Mouse (Mus musculus) CD4-positive, CD25-positive, alpha-beta regulatory T cell, adult 4 months (primary cell): Measurements from ENCODE around the gene Hist2h2bb. TPM values are rescaled to one million over a fixed set of nuclear protein-coding genes. Genes with fewer than 3 reads are reported as not detected.
"Not testable (repeated sequence)": the region's sequence is repeated elsewhere in the genome, so short reads cannot be mapped to it uniquely, and the experiment has no call there.

ENCODE experiments used
- ATAC-seq: one replicate; pipeline ENCODE4 v1.8.0; 2017
- polyA plus RNA-seq, 2 experiments: library from polyadenylated mRNA; unstranded; fragments of 100-300 nt; shearing (Covaris generic); gene quantifications; one replicate each; pipeline ENCODE4 v1.2.1; 2017

Hist2h2bb gene
- polyA plus RNA-seq, 2 experiments from 2014 or later, result 6.3 to 8.4 TPM

DNA sequence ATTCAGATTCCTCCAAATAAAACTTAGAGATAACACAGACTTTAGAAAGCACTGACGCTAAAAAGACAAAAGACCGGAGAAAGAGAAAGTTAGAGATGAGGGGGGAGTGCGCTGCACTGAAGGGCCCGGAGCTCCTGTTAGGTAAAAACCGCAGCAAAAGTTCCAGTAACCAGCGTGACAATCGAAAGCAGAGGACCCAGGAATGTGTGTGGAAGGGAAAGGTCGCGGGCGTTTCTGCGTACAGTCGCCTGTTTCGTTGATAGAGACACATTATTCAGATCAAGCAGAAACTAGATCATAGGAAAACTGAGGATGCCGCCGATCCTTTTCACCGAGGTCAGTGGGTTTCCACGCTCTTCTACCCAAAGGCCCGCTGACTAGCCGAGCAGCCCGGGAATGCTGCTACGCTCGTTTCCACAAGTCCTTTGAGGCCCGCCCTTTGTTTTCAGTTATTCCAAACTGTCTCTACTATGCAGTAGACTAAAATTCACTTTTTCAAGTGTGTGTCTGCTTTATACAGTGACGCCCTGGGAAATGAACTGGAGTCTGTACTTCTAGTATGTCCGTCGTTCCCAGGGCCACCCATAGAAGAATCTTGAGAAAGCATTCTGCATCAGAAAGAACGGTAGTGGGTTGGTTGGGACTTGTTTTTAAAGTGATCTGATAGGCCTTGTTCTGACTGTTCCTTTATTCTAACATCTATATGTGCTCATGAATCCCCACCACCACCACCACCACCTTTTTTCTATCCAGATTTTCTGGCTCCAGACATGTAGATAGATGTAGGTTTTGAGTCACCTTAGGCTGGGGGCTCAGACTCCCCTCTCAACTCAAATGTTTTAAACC lies 5.8 kb upstream of the Hist2h2bb start:
- peak; percentile 34 for ATAC-seq

DNA sequence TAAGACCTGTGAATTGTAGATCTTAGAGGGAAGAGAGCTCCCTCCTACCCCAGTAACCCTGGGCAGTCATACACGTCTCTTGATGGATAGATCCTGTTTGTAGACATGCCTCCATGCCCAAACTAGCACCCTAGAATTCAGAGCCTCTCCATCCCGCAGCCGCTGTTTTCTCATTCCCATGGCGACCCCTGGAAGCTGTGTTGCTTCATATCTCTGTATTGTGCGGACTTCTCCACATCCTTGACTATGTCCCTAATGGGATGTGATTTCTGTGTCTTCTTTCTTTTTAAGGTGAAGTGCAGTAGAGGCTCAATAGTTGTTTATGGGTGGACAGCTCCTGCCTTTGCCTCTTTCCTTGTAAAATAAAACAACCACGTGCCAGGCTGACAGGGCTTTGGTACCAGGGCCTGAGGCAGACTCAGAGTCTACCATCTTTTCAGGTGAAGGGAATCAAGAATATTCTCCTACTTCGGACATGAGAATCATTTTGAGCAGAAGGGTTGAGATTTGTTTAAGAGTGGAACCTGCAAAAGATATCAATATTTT lies 5.1 kb upstream of the Hist2h2bb start:
- no peak for ATAC-seq

DNA sequence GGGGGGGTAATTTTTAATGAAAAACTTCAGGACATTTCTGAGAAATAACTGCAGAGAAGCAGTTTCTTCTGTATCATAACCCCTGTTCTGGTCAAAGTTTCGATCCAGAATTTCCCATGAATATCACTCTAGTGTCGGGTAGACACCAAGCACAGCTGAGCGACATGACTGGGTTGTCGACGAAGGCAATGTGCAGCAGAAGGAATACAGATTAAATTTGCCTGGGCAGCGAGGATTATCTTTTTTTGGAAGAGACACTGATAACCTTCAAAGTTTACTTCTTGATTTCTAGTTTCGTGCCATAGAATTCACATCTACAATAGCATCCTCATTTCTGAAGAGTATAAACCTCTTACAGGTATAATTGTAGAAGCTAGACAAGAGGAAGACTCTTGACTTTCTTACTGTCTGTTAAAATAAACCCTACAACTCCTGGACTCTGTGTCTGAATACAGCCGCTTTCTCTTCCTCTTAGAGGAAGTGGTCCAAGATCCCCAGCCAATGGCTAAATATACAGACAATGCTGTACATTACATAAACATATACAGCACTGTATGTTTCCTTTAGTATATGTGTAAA lies 3.3 kb upstream of the Hist2h2bb start:
- no peak for ATAC-seq

DNA sequence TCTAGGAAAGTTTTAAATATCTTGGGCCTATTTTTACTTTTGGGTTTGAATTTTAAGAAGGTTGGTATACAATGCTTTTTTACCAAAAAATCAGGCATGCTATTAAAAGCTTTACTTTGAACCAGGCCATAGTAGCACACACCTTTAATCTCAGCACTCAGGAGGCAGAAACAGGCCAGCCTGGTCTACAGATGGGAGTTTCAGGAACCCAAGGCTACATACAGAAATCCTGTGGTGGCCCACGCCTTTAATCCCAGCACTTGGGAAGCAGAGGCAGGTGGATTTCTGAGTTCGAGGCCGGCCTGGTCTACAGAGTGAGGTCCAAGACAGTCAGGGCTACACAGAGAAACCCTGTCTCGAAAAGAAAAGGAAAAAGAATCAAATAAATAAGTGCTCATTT lies 2.0 kb upstream of the Hist2h2bb start:
- ATAC-seq, result no peak

DNA sequence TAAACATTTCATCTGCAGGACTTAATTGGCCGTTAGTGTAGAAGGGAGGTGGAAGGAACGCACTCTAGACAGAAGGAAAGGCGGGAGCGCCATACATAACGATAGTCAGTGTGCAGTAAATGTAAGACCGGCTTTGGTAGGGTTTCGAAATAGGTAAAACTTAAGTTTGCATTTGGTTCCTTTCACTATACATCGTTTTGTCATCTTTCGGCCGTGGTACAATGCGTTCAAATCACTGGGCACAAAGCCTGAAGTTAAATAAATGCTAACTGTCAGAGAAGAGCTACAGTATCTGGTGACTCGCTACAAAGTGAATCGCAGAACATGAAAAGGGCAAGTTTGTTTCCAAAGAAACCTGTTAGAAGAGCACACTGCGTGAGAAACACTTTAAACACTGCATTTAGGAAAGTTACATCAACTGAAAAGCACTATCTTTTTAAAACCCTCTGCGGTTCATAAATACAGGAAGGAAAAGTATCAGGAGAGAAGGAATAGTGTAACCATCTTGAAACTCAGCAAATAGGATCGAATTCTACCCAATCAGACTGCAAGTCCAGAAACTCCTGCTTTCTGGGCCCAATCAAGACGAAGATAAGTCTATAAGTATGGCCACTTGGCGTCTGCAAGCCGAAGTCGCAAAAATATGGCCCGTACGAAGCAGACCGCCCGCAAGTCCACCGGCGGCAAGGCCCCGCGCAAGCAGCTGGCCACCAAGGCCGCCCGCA lies 1.3 kb upstream of the Hist2h2bb start, which contains the start of gene Hist2h3b:
Gene Hist2h3b (plus strand): TSS at position 604 of the 725 bp plus-strand sequence.
- ATAC-seq, result peak; percentile 38

DNA sequence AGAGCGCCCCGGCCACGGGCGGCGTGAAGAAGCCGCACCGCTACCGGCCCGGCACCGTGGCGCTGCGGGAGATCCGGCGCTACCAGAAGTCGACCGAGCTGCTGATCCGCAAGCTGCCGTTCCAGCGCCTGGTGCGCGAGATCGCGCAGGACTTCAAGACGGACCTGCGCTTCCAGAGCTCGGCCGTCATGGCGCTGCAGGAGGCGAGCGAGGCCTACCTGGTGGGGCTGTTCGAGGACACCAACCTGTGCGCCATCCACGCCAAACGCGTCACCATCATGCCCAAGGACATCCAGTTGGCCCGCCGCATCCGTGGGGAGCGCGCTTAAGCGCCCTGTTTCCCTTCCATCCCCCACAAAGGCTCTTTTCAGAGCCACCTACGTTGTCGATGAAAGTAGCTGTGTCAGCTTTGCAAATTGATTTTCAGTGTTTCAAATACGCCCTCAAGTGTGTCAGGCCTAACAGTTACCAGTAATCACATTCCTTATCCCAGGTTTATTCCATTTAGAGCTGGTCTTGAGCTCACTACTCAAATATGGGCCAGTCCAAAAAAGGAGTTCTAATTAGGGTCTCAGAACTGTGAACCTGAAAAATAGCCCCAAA lies 675 bp upstream of the Hist2h2bb start:
- ATAC-seq, result peak; percentile 35

DNA sequence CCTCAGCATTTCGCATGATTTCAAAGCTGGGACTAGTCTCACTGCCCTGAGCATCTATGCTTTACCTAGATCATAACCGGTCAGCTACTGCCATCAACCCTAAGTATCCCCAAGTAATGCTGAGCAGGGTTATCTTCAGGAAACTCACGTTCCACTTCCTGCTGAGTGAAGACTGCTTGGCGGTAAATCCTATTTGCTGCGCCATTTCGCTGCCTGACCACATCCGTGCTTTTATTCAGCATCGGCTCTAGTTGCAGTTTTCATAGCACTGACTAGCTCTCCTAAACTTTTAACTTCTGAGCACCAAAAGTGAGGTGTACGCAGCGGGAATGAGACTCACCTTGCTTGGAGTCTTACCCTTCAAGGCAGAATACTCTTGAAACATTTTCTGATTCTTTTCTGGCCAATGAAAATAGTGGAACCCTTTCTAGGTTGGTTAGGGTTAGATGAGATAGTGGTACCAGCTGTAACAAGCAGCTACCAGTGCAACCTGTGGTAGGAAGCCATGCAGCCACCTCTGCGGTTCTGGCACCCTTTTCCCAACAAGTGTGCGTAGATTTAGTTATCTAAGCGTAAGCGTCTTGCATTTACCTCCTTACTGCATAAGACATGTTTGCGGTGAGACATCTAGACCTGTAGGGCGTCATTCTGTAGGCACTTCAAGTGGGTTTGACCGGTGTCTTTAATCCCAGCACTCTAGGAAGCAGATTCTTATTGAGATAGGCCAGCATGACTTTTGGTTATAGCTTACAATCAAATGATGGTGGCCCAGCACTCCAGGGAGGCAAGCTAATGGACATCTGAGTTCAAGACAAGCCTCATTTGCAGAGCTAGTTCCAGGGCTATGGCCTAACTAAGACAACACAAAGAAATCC lies 4.3 kb downstream of the Hist2h2bb start:
- ATAC-seq, result peak; percentile 42

DNA sequence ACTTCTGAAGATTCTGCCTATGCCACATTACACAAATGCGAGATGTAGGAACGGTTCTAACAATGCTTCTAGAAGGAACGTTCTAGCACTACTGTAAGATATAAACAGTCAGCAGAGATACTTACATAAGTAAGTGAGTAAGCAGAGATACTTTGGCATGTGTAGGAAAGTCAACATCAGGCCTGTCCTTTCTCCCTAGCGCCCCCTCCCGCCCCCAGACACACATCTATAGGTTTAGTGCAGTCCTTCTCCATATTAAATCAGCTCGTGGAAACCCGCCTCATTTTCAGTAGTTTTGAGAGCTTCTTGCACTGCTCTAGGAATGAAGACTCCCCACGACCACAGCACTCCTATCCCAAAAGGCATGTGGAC lies 7.9 kb downstream of the Hist2h2bb start:
- no peak for ATAC-seq

DNA sequence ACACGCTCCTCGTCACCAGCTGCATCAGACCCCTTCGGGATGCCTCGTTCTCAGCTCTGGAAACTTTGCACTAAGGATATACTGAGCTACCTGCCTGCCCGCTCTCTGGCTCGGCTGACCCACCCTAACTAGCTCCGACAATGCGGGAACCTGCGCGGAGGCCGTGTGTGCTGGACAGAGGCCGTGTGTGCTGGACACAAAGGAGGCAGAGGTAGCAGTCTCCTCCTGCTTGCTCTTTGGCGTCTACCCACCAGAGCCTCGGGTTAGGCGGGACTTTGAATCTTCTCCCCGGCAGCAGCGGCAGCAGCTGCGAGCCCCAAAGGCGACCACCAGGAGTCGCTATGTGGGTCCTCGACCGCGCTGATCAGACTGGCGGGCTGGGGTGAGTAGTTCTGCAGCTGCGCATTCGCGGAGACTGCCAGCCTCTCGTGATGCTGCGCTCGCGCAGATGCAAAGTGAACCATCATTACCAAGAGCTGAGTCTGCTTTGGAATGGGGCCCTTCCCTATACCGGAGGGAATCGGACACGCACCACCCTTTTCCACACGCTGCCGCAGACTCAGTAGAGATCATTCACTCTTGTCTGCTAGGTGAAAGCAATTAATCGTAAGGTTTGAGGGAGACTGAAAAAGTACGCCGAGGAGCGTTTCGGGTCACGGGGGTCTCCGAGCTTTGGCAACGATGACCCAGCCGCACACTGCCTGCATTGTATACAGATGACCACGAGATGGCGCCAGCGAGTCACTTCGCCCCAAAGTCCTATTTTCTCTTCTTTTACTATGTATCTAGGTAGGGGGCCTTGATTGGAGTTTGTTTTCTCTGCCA lies 8.5 kb downstream of the Hist2h2bb start:
- ATAC-seq, result peak; percentile 85

DNA sequence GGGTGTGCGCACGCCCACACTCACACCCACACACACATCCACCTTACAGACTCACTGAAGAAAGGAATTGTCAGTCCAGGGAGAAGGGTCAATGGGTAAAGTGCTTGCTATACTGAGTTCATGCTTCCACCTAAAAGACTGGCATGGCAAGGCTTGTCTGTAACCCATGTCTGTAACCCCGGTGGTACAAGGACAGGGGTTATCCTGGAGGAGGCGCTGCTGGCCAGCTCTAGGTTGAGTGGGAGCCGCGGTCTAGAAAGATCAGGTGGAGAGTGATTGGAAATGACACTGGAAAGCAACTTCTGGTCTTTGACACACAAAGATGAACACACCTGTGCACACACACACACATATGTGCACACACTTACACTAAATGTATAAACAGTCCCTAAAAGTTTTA lies 11.1 kb downstream of the Hist2h2bb start:
- ATAC-seq, result no peak

DNA sequence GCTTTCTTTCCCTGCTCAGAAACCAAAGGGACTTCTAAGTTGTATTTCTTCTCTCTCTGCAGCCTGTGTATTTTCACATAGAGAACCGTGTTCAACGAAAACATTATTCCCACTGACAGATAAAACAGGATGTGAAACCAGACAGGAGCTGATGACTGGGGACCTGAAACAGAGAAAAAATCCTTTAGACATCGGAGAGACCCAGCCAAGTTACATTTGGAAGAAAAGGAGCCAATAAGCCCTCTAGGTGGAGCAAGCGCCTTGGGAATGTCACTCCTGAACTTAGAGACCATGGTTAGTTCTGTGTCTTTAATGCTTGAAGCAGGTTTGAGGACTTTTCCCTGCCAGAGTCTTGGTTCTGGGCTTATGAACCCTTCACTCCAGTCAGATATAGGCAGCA lies 14.9 kb downstream of the Hist2h2bb start:
- no peak for ATAC-seq

DNA sequence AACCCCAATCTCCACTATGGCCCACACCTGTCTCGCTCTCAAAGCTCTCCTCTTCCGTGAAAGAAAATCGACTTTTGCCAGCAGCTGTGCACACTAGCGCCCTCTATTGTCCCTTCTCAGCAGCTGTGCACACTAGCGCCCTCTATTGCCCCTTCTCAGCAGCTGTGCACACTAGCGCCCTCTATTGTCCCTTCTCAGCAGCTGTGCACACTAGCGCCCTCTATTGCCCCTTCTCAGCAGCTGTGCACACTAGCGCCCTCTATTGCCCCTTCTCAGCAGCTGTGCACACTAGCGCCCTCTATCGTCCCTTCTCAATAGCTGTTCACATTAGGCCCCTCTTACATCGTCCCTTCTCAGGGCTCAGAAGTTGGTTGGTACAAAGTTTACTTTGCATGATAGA lies 17.8 kb downstream of the Hist2h2bb start:
- not testable (repeated sequence) for ATAC-seq

DNA sequence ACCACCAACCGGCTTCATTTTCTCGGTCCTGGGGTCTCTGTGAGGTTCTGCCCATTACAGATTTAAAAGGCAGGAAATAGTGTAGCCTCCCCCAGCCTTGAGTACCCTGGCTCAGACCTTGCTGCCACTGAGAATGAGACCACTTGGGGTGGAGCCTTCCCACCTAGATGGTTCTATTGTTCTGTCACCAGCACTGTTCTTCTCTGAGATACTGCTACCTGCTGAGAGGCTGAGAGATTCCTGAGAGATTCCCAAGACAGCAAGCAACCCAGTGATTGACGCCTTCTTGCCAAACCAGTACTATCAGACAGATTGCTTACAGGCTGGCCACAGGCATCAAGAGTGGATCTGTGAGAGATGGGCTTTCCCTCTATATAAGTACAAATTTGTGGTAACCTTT lies 19.6 kb downstream of the Hist2h2bb start:
- no peak for ATAC-seq

DNA sequence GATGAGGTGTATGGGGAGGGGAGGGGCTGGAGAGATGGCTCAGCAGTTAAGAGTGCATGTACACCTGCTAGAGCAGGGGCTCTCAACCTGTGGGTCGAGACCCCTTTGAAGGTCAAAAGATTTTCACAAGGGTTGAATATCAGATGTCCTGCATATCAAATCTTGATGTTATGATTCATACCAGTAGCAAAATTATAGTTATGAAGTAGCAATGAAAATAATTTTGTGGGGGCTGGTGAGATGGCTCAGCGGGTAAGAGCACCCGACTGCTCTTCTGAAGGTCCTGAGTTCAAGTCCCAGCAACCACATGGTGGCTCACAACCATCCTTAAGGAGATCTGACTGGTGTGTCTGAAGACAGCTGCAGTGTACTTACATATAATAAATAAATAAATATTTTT lies 21.2 kb downstream of the Hist2h2bb start:
- ATAC-seq, result not testable (repeated sequence)

DNA sequence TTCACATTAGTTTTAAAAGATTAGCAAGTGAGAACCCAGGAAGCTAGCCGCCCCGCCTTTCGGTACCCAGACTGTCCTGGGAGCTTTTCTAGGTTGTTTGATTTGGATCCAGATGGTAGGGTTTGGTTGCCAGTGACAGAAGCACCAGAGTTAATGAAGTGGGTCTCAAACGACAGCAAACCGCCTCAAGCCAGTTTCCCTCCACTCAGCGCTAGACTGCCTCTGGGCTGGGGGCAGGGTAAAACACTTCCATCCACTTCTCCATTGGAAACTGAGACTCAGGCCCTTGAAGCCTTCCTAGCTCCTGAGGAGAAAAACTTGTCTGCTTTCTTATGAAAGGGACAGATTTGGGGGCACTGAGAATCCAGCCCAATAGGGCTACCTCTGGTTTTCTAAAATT lies 23.1 kb downstream of the Hist2h2bb start:
- no peak for ATAC-seq

DNA sequence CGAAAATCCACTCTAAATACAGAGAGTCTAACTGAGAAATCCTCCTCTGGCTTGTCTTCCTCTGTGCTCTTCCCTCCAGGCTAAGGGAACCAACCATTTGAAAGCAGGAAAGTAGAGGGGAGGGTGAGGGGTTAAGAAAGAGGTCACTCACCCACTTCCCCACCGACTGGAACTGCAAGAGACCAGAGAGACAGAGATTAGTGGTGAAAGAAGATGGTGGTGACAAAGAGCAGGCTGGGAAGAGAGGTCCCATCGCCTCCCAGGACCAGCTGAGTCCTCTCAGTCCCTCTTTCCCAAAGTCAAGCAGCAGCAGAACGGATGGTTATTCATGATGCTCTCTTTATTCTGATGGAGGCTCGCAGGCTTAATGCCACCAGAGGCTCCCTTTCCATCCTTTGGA lies 23.8 kb downstream of the Hist2h2bb start:
- no peak for ATAC-seq

DNA sequence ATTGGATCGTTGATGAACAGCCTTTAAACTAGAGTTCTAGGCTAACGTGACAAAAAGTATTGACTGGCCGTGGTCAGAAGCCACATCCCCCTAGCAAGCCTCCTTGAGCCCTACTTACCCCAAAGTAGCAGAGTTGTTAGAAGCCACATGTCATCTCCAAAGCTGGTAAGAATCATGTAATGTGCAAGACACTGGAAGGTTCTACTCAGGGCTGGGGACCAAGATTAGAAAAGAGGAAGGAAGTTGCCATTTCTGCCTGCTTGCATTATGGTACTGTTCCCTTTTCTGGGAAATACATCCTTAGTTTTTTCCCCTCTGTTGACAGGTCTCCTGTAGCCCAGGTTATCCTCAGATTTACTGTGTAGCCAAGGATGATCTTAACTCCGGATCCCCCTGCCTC lies 24.2 kb downstream of the Hist2h2bb start, which contains the start of gene Fcgr1:
Gene Fcgr1 (minus strand): TSS at position 183 of the 400 bp plus-strand sequence.
- ATAC-seq, result no peak

DNA sequence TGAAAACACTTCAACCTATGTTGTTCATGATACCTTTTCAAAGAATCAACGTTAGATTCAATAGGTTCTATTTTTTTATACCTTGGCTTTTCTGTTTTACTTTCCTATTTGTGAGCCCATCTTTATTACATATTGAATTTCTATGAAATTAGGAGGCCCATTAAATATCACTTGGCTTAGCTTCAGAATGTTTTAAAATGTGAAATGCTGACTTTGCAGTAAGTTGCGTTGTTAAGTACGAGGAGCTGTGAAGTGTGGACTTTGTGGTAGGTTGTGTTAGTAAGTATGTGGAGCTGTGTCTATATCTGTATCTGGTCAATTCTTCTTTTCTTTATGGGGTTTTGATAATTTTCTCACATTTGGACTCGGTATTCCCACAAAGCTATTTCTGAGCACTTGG lies 28.8 kb downstream of the Hist2h2bb start:
- no peak for ATAC-seq

DNA sequence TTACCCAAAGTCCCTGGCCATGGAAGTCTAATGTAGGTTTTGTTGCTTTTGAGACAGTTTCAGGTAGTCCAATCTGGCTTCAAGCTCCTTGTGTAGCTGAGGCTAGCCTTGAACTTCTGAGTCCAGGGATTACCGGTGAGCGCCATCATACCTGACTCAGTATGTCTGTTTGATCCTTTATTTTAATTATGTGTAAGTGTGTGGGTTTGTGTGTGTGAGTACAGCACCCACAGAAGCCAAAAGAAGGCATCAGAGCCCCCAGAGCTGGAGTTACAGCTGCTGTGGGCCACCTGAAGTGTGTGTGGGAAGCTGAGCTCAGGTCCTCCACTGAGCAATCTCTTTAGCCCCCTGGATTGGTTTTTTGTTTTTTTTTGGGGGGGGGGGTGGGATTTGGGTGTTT lies 30.0 kb downstream of the Hist2h2bb start:
- ATAC-seq, result no peak

DNA sequence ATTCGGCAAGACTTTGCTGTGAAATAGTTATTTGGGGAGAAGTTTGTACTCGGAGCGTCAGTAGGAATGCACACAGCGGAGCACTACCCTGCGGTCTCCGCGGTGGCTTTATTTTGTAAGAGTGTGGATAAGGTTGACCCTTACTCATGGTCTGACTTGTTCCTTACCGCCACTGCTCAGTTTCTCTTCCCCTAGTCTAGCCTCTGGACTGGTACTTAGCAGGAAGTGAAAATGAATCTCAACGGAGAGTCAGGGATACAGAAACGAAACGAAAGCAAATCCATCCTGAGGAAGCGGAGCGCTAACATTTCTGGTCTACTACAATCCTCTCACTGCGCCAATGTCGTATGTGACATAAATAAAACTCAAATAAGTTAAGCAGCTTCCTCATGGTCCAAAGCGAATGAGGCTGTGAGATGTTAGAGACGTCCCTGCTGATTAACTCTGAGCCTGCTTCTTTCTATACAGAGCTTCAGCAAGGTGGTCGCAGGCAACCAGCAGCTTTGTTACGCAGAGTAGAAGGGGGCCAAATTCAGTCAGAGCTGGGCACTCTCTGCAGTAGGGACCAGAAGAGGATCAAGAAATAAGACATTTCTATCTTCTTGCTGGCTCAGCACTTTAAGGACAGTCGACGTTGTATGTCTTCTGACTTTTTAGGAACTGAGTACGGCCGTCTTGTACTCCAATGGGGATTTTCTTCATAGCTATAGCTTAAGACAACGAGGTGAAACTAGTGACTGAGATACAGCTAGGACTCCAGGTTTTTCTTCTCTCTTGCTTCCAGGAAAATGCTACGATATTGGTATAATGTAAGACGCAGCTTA lies 31.4 kb downstream of the Hist2h2bb start:
- peak; percentile 41 for ATAC-seq
